Mouse (Mus musculus): ENCODE measurements around the gene Gm973. TPM values are rescaled to one million over a fixed set of nuclear protein-coding genes. Genes with fewer than 3 reads are reported as not detected.

Gene Gm973
- polyA plus RNA-seq, 1 experiment from 2014 or later, result 0.42 TPM

- Histone ChIP-seq H3K9ac (ENCODE audit: low read length) (no peak overlapping the region), H3K27me3 (replicated peaks; ENCODE audit: control insufficient read depth, insufficient read depth, low read length) (no peaks in the 10 kb centered on the region), H3K4me3 (ENCODE audit: low read depth, low read length) (no peak overlapping the region), H3K4me1 (replicated peaks; ENCODE audit: control insufficient read depth, insufficient read depth, low read length) (peaks cover 10% of the 10 kb centered on the region; the same call in 1 of the 2 replicates), H3K9me3 (ENCODE audit: control insufficient read depth, low read length) (no peaks in the 10 kb centered on the region), H3K36me3 (ENCODE audit: control insufficient read depth, insufficient read depth, low read length) (no peaks in the 10 kb centered on the region), H3K27ac (ENCODE audit: low read depth) (no peak overlapping the region), H3K4me2 (ENCODE audit: low read length) (no peak overlapping the region)
- DNase-seq (ENCODE audit: low spot score) (no peak), ATAC-seq (replicated peaks; ENCODE audit: low FRiP score, low TSS enrichment, low read depth) (no peak)
- whole genome bisulfite sequencing, result 68% methylated on average over 2 of the region's 2 CpGs
Measured at GRCm38 (mm10) chr1:59524071-59524470, 8.0 kb downstream of the Gm973 start.

GRCm38 (mm10) chr1:59524759-59525158, 8.7 kb downstream of the Gm973 start:
- DNase-seq (ENCODE audit: low spot score) (no peak), ATAC-seq (replicated peaks; ENCODE audit: low FRiP score, low TSS enrichment, low read depth) (no peak)
- Histone ChIP-seq H3K27ac (ENCODE audit: low read depth) (no peak overlapping the region), H3K4me1 (replicated peaks; ENCODE audit: control insufficient read depth, insufficient read depth, low read length) (peaks cover 9% of the 10 kb centered on the region; the same call in 1 of the 2 replicates), H3K9me3 (ENCODE audit: control insufficient read depth, low read length) (no peaks in the 10 kb centered on the region), H3K9ac (ENCODE audit: low read length) (no peak overlapping the region), H3K36me3 (ENCODE audit: control insufficient read depth, insufficient read depth, low read length) (no peaks in the 10 kb centered on the region), H3K4me3 (ENCODE audit: low read depth, low read length) (no peak overlapping the region), H3K4me2 (ENCODE audit: low read length) (no peak overlapping the region), H3K27me3 (replicated peaks; ENCODE audit: control insufficient read depth, insufficient read depth, low read length) (no peaks in the 10 kb centered on the region)
- 45% methylated on average over 3 of the region's 3 CpGs for WGBS

GRCm38 (mm10) chr1:59527219-59527618, 11.2 kb downstream of the Gm973 start:
- Histone ChIP-seq H3K4me3 (ENCODE audit: low read depth, low read length) (no peak overlapping the region), H3K9ac (ENCODE audit: low read length) (no peak overlapping the region), H3K4me2 (ENCODE audit: low read length) (no peak overlapping the region), H3K27me3 (replicated peaks; ENCODE audit: control insufficient read depth, insufficient read depth, low read length) (no peaks in the 10 kb centered on the region), H3K36me3 (ENCODE audit: control insufficient read depth, insufficient read depth, low read length) (no peaks in the 10 kb centered on the region), H3K4me1 (replicated peaks; ENCODE audit: control insufficient read depth, insufficient read depth, low read length) (no peaks in the 10 kb centered on the region; the same call in 1 of the 2 replicates), H3K9me3 (ENCODE audit: control insufficient read depth, low read length) (no peaks in the 10 kb centered on the region), H3K27ac (ENCODE audit: low read depth) (peak overlapping the region; percentile 57; the same call in 1 of the 2 replicates)
- ATAC-seq (replicated peaks; ENCODE audit: low FRiP score, low TSS enrichment, low read depth) (no peak), DNase-seq (ENCODE audit: low spot score) (no peak)
- WGBS, result 46% methylated on average over 6 of the region's 6 CpGs

GRCm38 (mm10) chr1:59534976-59535810, 19.1 kb downstream of the Gm973 start:
- no peaks in the 10 kb centered on the region; the same call in 1 of the 2 replicates for H3K4me1 ChIP-seq (replicated peaks; ENCODE audit: control insufficient read depth, insufficient read depth, low read length)
- no peak overlapping the region for H3K27ac ChIP-seq (ENCODE audit: low read depth)
- WGBS, result 32% methylated on average over 5 of the region's 5 CpGs

GRCm38 (mm10) chr1:59538381-59538780, 22.3 kb downstream of the Gm973 start:
- Histone ChIP-seq H3K9ac (ENCODE audit: low read length) (no peak overlapping the region), H3K4me3 (ENCODE audit: low read depth, low read length) (no peak overlapping the region), H3K4me2 (ENCODE audit: low read length) (no peak overlapping the region), H3K4me1 (replicated peaks; ENCODE audit: control insufficient read depth, insufficient read depth, low read length) (no peaks in the 10 kb centered on the region; the same call in 1 of the 2 replicates), H3K36me3 (ENCODE audit: control insufficient read depth, insufficient read depth, low read length) (no peaks in the 10 kb centered on the region), H3K27me3 (replicated peaks; ENCODE audit: control insufficient read depth, insufficient read depth, low read length) (no peaks in the 10 kb centered on the region), H3K27ac (ENCODE audit: low read depth) (no peak overlapping the region), H3K9me3 (ENCODE audit: control insufficient read depth, low read length) (no peaks in the 10 kb centered on the region)
- 92% methylated on average over 5 of the region's 5 CpGs for WGBS
- DNase-seq (ENCODE audit: low spot score) (no peak), ATAC-seq (replicated peaks; ENCODE audit: low FRiP score, low TSS enrichment, low read depth) (no peak)

More at GRCm38 (mm10) chr1:59534976-59535810, 19.1 kb downstream of the Gm973 start:
- DNase-seq (ENCODE audit: low spot score) (no peak), ATAC-seq (replicated peaks; ENCODE audit: low FRiP score, low TSS enrichment, low read depth) (no peak)
- Histone ChIP-seq H3K4me2 (ENCODE audit: low read length) (no peak overlapping the region), H3K36me3 (ENCODE audit: control insufficient read depth, insufficient read depth, low read length) (no peaks in the 10 kb centered on the region), H3K9me3 (ENCODE audit: control insufficient read depth, low read length) (no peaks in the 10 kb centered on the region), H3K27me3 (replicated peaks; ENCODE audit: control insufficient read depth, insufficient read depth, low read length) (no peaks in the 10 kb centered on the region), H3K4me3 (ENCODE audit: low read depth, low read length) (no peak overlapping the region), H3K9ac (ENCODE audit: low read length) (no peak overlapping the region)

GRCm38 (mm10) chr1:59540537-59541148, 24.6 kb downstream of the Gm973 start:
- H3K9me3 ChIP-seq (ENCODE audit: control insufficient read depth, low read length), result no peaks in the 10 kb centered on the region
- no peak overlapping the region for H3K4me3 ChIP-seq (ENCODE audit: low read depth, low read length)
- DNase-seq (ENCODE audit: low spot score) (no peak), ATAC-seq (replicated peaks; ENCODE audit: low FRiP score, low TSS enrichment, low read depth) (no peak)
- no peaks in the 10 kb centered on the region for H3K36me3 ChIP-seq (ENCODE audit: control insufficient read depth, insufficient read depth, low read length)
- no peaks in the 10 kb centered on the region for H3K27me3 ChIP-seq (replicated peaks; ENCODE audit: control insufficient read depth, insufficient read depth, low read length)
- 44% methylated on average over 19 of the region's 19 CpGs for WGBS
- H3K4me1 ChIP-seq (replicated peaks; ENCODE audit: control insufficient read depth, insufficient read depth, low read length), result no peaks in the 10 kb centered on the region; the same call in 1 of the 2 replicates
- no peak overlapping the region for H3K9ac ChIP-seq (ENCODE audit: low read length)
- peak overlapping the region; percentile 51; the same call in 1 of the 2 replicates for H3K27ac ChIP-seq (ENCODE audit: low read depth)
- H3K4me2 ChIP-seq (ENCODE audit: low read length), result no peak overlapping the region

GRCm38 (mm10) chr1:59541271-59542020, 25.4 kb downstream of the Gm973 start:
- no peaks in the 10 kb centered on the region; the same call in 1 of the 2 replicates for H3K4me1 ChIP-seq (replicated peaks; ENCODE audit: control insufficient read depth, insufficient read depth, low read length)

GRCm38 (mm10) chr1:59542231-59542630, 26.2 kb downstream of the Gm973 start:
- 44% methylated on average over 6 of the region's 6 CpGs for WGBS
- no peak for DNase-seq (ENCODE audit: low spot score)
- no peak overlapping the region for H3K9ac ChIP-seq (ENCODE audit: low read length)
- no peak overlapping the region for H3K27ac ChIP-seq (ENCODE audit: low read depth)
- H3K4me3 ChIP-seq (ENCODE audit: low read depth, low read length), result no peak overlapping the region
- H3K4me2 ChIP-seq (ENCODE audit: low read length), result no peak overlapping the region
- no peaks in the 10 kb centered on the region; the same call in 1 of the 2 replicates for H3K4me1 ChIP-seq (replicated peaks; ENCODE audit: control insufficient read depth, insufficient read depth, low read length)
- no peak for ATAC-seq (replicated peaks; ENCODE audit: low FRiP score, low TSS enrichment, low read depth)
- no peaks in the 10 kb centered on the region for H3K27me3 ChIP-seq (replicated peaks; ENCODE audit: control insufficient read depth, insufficient read depth, low read length)
- H3K36me3 ChIP-seq (ENCODE audit: control insufficient read depth, insufficient read depth, low read length), result no peaks in the 10 kb centered on the region
- H3K9me3 ChIP-seq (ENCODE audit: control insufficient read depth, low read length), result no peaks in the 10 kb centered on the region

More at GRCm38 (mm10) chr1:59541271-59542020, 25.4 kb downstream of the Gm973 start:
- Histone ChIP-seq H3K9me3 (ENCODE audit: control insufficient read depth, low read length) (no peaks in the 10 kb centered on the region), H3K27me3 (replicated peaks; ENCODE audit: control insufficient read depth, insufficient read depth, low read length) (no peaks in the 10 kb centered on the region), H3K4me2 (ENCODE audit: low read length) (no peak overlapping the region), H3K36me3 (ENCODE audit: control insufficient read depth, insufficient read depth, low read length) (no peaks in the 10 kb centered on the region), H3K27ac (ENCODE audit: low read depth) (no peak overlapping the region), H3K9ac (ENCODE audit: low read length) (no peak overlapping the region), H3K4me3 (ENCODE audit: low read depth, low read length) (no peak overlapping the region)
- DNase-seq (ENCODE audit: low spot score), result no peak
- no peak for ATAC-seq (replicated peaks; ENCODE audit: low FRiP score, low TSS enrichment, low read depth)
- 85% methylated on average over 16 of the region's 16 CpGs for WGBS

All from intestine, embryonic 14.5 days (tissue).